Mouse (Mus musculus) ES-E14 (cell line): ENCODE data around the gene Gm10197.

Experiments used
- CHD2 ChIP-seq: IDR thresholded peaks from 2 replicates; pipeline ENCODE4 v1.6.1; 2014; ENCODE audit warnings: mild to moderate bottlenecking, low read depth, low read length, inconsistent platforms
- MAFK ChIP-seq: IDR thresholded peaks from 2 replicates; pipeline ENCODE4 v1.6.1; 2014; ENCODE audit warnings: mild to moderate bottlenecking, low read depth, low read length, inconsistent platforms; ENCODE audit not compliant: insufficient read depth
- ZC3H11A ChIP-seq: IDR thresholded peaks from 2 replicates; pipeline ENCODE4 v1.6.1; 2012; ENCODE audit warnings: low read depth, mild to moderate bottlenecking, inconsistent platforms, low read length, borderline replicate concordance
- ZNF384 ChIP-seq: IDR thresholded peaks from 2 replicates; pipeline ENCODE4 v1.6.1; 2012; ENCODE audit warnings: low read depth, low read length, inconsistent platforms

GRCm38 (mm10) chr19:53335241-53335640 is 36.3 kb downstream of the Gm10197 start:
- TF ChIP-seq MAFK (no peak), ZC3H11A (no peak), ZNF384 (no peak), CHD2 (no peak)
